8 mouse cellular contexts compared by ENCODE assay signal in genomic region chr3:58691374-58691939, GRCm38 (mm10). TPM values are rescaled to one million over a fixed set of nuclear protein-coding genes. Genes with fewer than 3 reads are reported as not detected.
A peak's percentile ranks its signal among the peaks of the same experiment; 100 is the strongest.
DNase-seq lines count a peak whose midpoint lies in the region; ATAC-seq and TF ChIP-seq lines count a peak whose summit lies in the region.

No protein-coding gene starts in this region.

- WGBS in forebrain, postnatal 0 days, result under 1% methylated on average over 47 of the region's 65 CpGs

- ATAC-seq in cerebellum, adult (ENCODE audit: insufficient number of reproducible peaks, low FRiP score, low TSS enrichment), result peak; percentile 12; the same call in 1 of the 2 replicates
- ATAC-seq in forebrain, postnatal 0 days, result peak; percentile 1; the same call in 1 of the 2 replicates

- peaks cover 14% of the 10 kb centered on the region for H3K4me1 ChIP-seq in E14TG2a.4 (replicated peaks; ENCODE audit: low read depth, low read length)
- peaks cover 17% of the 10 kb centered on the region; the same call in 1 of the 2 replicates for H3K4me1 ChIP-seq in forebrain, postnatal 0 days (ENCODE audit: insufficient read depth)

- TF ChIP-seq CTCF in E14TG2a.4 (conservative IDR thresholded peaks at IDR 0.05; ENCODE audit: low read length), result no peak
- TF ChIP-seq CTCF in forebrain, postnatal 0 days (IDR thresholded peaks at IDR 0.05; ENCODE audit: low read depth), result no peak

- H3K4me2 ChIP-seq in forebrain, postnatal 0 days (ENCODE audit: low read depth), result peak overlapping the region; percentile 79

- DNase-seq in forebrain, postnatal 0 days, result peak; percentile 56
- DNase-seq in heart, postnatal 4 days, result peak; percentile 55
- peak; percentile 39 to 45 for DNase-seq in layer of hippocampus, postnatal 14 days (ENCODE audit: low spot score in 2 of 2)
- DNase-seq in lung, postnatal 14 days, result peak; percentile 32
- DNase-seq in retina, postnatal 1 day, result peak; percentile 67
- DNase-seq in thymus, postnatal 36 days, result peak; percentile 49

- peaks cover 64% of the 10 kb centered on the region for H3K27me3 ChIP-seq in E14TG2a.4 (ENCODE audit: insufficient read depth, low read length)
- H3K27me3 ChIP-seq in forebrain, postnatal 0 days (ENCODE audit: insufficient read depth, low read length), result no peaks in the 10 kb centered on the region

- peak overlapping the region; percentile 90 for H3K27ac ChIP-seq in forebrain, postnatal 0 days (ENCODE audit: low read depth, low read length)

- H3K36me3 ChIP-seq in E14TG2a.4 (ENCODE audit: insufficient read depth, low read length), result 0 out of 2 replicates have a peak, but pooled peaks cover 5% of the 10 kb centered on the region
- no peaks in the 10 kb centered on the region for H3K36me3 ChIP-seq in forebrain, postnatal 0 days (ENCODE audit: insufficient read depth)

- H3K4me3 ChIP-seq in E14TG2a.4 (replicated peaks; ENCODE audit: low read length), result peak overlapping the region; percentile 91
- peak overlapping the region; percentile 84 for H3K4me3 ChIP-seq in forebrain, postnatal 0 days (ENCODE audit: low read depth, low read length)

- H3K9me3 ChIP-seq in E14TG2a.4 (ENCODE audit: low read length), result no peaks in the 10 kb centered on the region
- H3K9me3 ChIP-seq in forebrain, postnatal 0 days (ENCODE audit: low read length), result no peaks in the 10 kb centered on the region

- peak overlapping the region; percentile 88 for H3K9ac ChIP-seq in forebrain, postnatal 0 days

RNA-seq across cellular contexts. Expression of gene Siah2, which starts 0.7 kb away (rescaled TPM):
- total RNA-seq in forebrain, postnatal 0 days (2014; rRNA removed), result 22.1 and 25.2 TPM in 2 replicates
- 11.2 and 13.6 TPM in 2 replicates for polyA plus RNA-seq in forebrain, postnatal 0 days (2015; fragmentation: Nextera tagmentation; extraction: Ambion mirVana)
- total RNA-seq in heart, postnatal 4 days (2021), result 10 to 100 TPM; 16.3 to 18.5 TPM
- total RNA-seq in layer of hippocampus, postnatal 14 days (2021), result 10 to 100 TPM; 18.8 to 20.2 TPM

RNA-seq across cellular contexts. Expression of gene Erich6, which starts 54.5 kb away (rescaled TPM):
- 0.29 and 0.92 TPM in 2 replicates for total RNA-seq in forebrain, postnatal 0 days (2014; rRNA removed)
- 0.33 and 0.45 TPM in 2 replicates for polyA plus RNA-seq in forebrain, postnatal 0 days (2015; fragmentation: Nextera tagmentation; extraction: Ambion mirVana)
- total RNA-seq in heart, postnatal 4 days (2021), result under 1 TPM; 0.16 to 0.24 TPM
- 1 to 10 TPM in 1 of 2 experiments, under 1 TPM in 1; 0.58 to 1.5 TPM for total RNA-seq in layer of hippocampus, postnatal 14 days (2021)

Comparison
In these comparisons a context has a peak if more than half of its experiments do, and no peak if none do; other contexts are left out.
1. Peak in every context shown above with its lines: DNase-seq, ATAC-seq, H3K4me3 ChIP-seq and H3K27ac ChIP-seq.